Mouse (Mus musculus): Measurements from ENCODE around the gene Fam71b.

DNA sequence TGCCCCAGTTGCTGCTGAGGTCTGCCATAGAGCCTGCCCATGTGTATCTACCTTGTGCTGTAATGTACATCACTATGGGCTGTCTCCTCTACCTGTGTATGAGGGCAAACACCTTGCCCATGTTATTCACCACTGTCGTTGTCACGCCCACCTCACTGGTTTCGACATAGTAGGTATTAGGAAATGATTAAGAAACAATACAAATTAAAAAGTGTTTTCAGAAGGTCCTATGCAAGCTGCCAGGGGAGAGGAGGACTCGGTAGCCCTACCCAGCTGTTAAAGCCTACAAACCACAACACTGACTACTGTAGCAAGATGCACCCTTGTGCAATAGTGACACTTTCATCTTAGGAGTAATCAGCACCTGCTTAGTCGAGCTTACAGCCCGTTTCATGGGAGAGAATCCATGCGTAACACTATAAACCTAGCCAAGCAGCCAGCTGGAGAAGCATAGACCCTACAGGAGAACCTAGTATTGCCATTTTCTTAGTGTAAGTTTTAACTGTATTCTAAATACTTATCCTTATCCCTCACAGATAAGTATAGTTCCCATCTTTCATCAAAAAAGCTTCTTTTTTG, 16.2 kb upstream of the Fam71b start:
- TF ChIP-seq CTCF (IDR thresholded peaks at IDR 0.05; ENCODE audit: low read depth) (no peak), EP300 (IDR thresholded peaks at IDR 0.05; ENCODE audit: low read depth) (no peak)
